Mouse (Mus musculus) small intestine, adult 2 months (tissue): ENCODE data around the gene Ap3b1.

Source experiments
- CTCF ChIP-seq: fragments of 200-500 bp; IDR thresholded peaks from 2 replicates; pipeline ENCODE4 v1.5.1; 2012; ENCODE audit warnings: low read depth, mild to moderate bottlenecking, control low read depth, inconsistent platforms, low read length, moderate library complexity, mixed read lengths; ENCODE audit not compliant: insufficient replicate concordance, insufficient read length; ENCODE audit errors: extremely low read depth
- POLR2A ChIP-seq: fragments of 200-500 bp; IDR thresholded peaks from 2 replicates; pipeline ENCODE4 v1.6.1; 2012; ENCODE audit warnings: low read depth, mild to moderate bottlenecking, control low read depth, inconsistent platforms, low read length, moderate library complexity

DNA sequence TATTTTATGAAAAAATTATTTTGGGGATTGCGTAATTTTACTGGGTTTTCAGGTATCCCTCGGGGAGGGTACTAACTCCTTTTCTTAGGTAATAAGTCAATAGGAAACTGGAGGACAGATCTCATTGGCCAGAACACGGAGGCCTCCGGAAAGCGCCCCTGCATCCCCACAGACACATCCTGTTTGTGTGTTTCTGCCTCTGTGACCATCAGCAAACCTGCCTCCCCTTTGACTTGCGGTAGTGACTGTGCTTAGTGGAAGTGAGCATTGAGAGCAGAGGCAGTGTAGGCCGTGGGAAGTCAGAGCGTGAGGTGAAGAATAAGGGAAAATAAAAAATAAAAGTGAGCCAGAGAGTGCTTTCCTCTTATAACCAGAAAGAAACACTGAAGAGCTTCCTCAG is 41.7 kb downstream of the Ap3b1 start:
- TF ChIP-seq CTCF (no peak), POLR2A (no peak)
